Mouse (Mus musculus) liver, adult 2 months (tissue): Measurements from ENCODE around the gene Bcl2.

Experiments used
- CTCF ChIP-seq: fragments of 200-500 bp; IDR thresholded peaks from 2 replicates; pipeline ENCODE4 v1.5.1; 2011; ENCODE audit warnings: low read depth, low read length, control low read depth
- POLR2A ChIP-seq: fragments of 200-500 bp; IDR thresholded peaks from 2 replicates; pipeline ENCODE4 v1.6.1; 2011; ENCODE audit warnings: low read length, control low read depth; ENCODE audit not compliant: insufficient read depth; ENCODE audit errors: extremely low read depth

- TF ChIP-seq CTCF (no peak), POLR2A (no peak)
These were observed 66.7 kb downstream of the Bcl2 start for GRCm38 (mm10) chr1:106647336-106647735.
